Comparison of ENCODE assay signal across 32 mouse cellular contexts in genomic region chr2:160305070-160305469, GRCm38 (mm10). TPM values are rescaled to one million over a fixed set of nuclear protein-coding genes. Genes with fewer than 3 reads are reported as not detected.
"Had no signal": no experiment of that assay in that cellular context is flagged by ENCODE, and none has a peak within 500 bp of the region (broad histone marks: within the 10 kb centered on the region; RNA-seq: fewer than 3 reads in every experiment).

No protein-coding gene starts in this region.

- H3K4me2 ChIP-seq: embryonic facial prominence, embryonic 12.5 days; embryonic facial prominence, embryonic 13.5 days; embryonic facial prominence, embryonic 15.5 days; forebrain, embryonic 12.5 days; forebrain, embryonic 13.5 days; forebrain, embryonic 15.5 days had no signal

- DNase-seq: cerebellum, adult 9-10 months; cerebellum, adult 9-11 months; cerebellum, postnatal 10 days; cerebellum, postnatal 14 days; cerebellum, postnatal 25 days; cerebellum, postnatal 36 days; embryo, embryonic 11 days; forebrain, postnatal 0 days; gastrocnemius, adult 2 months; gastrocnemius, postnatal 10 days; gastrocnemius, postnatal 14 days; gastrocnemius, postnatal 25 days; gastrocnemius, postnatal 36 days; heart, adult 11 months; heart, adult 18-20 months; heart, adult 2 months had no signal

- H3K36me3 ChIP-seq: embryonic facial prominence, embryonic 10.5 days; embryonic facial prominence, embryonic 12.5 days; embryonic facial prominence, embryonic 13.5 days; embryonic facial prominence, embryonic 15.5 days; forebrain, embryonic 10.5 days; forebrain, embryonic 12.5 days; forebrain, embryonic 15.5 days had no signal

- H3K27me3 ChIP-seq: embryonic facial prominence, embryonic 12.5 days; embryonic facial prominence, embryonic 13.5 days; embryonic facial prominence, embryonic 15.5 days; forebrain, embryonic 12.5 days; forebrain, embryonic 13.5 days; forebrain, embryonic 15.5 days had no signal

- H3K4me1 ChIP-seq: embryonic facial prominence, embryonic 10.5 days; embryonic facial prominence, embryonic 12.5 days; embryonic facial prominence, embryonic 13.5 days; embryonic facial prominence, embryonic 15.5 days; forebrain, embryonic 10.5 days; forebrain, embryonic 12.5 days; forebrain, embryonic 13.5 days; forebrain, embryonic 15.5 days had no signal

- H3K9ac ChIP-seq: embryonic facial prominence, embryonic 12.5 days; embryonic facial prominence, embryonic 13.5 days; embryonic facial prominence, embryonic 15.5 days; forebrain, embryonic 12.5 days; forebrain, embryonic 13.5 days; forebrain, embryonic 15.5 days; forebrain, postnatal 0 days had no signal

- H3K4me3 ChIP-seq: embryonic facial prominence, embryonic 10.5 days; embryonic facial prominence, embryonic 12.5 days; embryonic facial prominence, embryonic 13.5 days; embryonic facial prominence, embryonic 15.5 days; erythroblast, embryonic 14.5 days; forebrain, embryonic 10.5 days; forebrain, embryonic 12.5 days; forebrain, embryonic 13.5 days; forebrain, embryonic 15.5 days; gastrocnemius, adult 2 months; heart, adult 2 months had no signal

- H3K27ac ChIP-seq: embryonic facial prominence, embryonic 10.5 days; embryonic facial prominence, embryonic 12.5 days; embryonic facial prominence, embryonic 13.5 days; embryonic facial prominence, embryonic 15.5 days; forebrain, embryonic 10.5 days; forebrain, embryonic 12.5 days; forebrain, embryonic 13.5 days; forebrain, embryonic 15.5 days; gastrocnemius, adult 2 months; heart, adult 2 months had no signal

- H3K9me3 ChIP-seq: embryonic facial prominence, embryonic 10.5 days; embryonic facial prominence, embryonic 12.5 days; embryonic facial prominence, embryonic 13.5 days; embryonic facial prominence, embryonic 15.5 days; forebrain, embryonic 10.5 days; forebrain, embryonic 12.5 days; forebrain, embryonic 13.5 days; forebrain, embryonic 15.5 days had no signal

RNA-seq across cellular contexts. Expression of gene Gm826, which starts 28.9 kb away (rescaled TPM):
- total RNA-seq: common myeloid progenitor, adult 5-6 weeks; forebrain, postnatal 0 days; granulocyte monocyte progenitor cell, adult 5-6 weeks had no signal
- polyA plus RNA-seq: embryonic facial prominence, embryonic 11.5 days; embryonic facial prominence, embryonic 12.5 days; embryonic facial prominence, embryonic 13.5 days; erythroblast, embryonic 14.5 days; forebrain, embryonic 10.5 days; forebrain, embryonic 11.5 days; forebrain, embryonic 13.5 days; forebrain, embryonic 14.5 days; forebrain, embryonic 16.5 days; gonadal fat pad, adult 2 months had no signal
